Mouse (Mus musculus) hindbrain, embryonic 12.5 days (tissue): ENCODE data around the gene Kcnn4. TPM values are rescaled to one million over a fixed set of nuclear protein-coding genes. Genes with fewer than 3 reads are reported as not detected.

ENCODE experiments used
- microRNA-seq: library from miRNA; unstranded; fragments of <30 nt; microRNA quantifications from one replicate; pipeline ENCODE4, GENCODE M21; 2017
- polyA plus RNA-seq: library from polyadenylated mRNA; unstranded; fragments of >200 nt; fragmentation: Nextera tagmentation; extraction: Ambion mirVana; gene quantifications from 2 replicates; pipeline ENCODE4 v1.2.1, GENCODE M21; 2016

The Kcnn4 gene
- polyA plus RNA-seq, 1 experiment from 2014 or later: 2.1 TPM

Small RNA genes lying within 50 kb of the gene (microRNA-seq; reads per million reads assigned to microRNA genes)
- not detected for gene Gm27592

Other genes with a start within 250 kb of the Kcnn4 start
- gene Zfp235, start 236.1 kb upstream of the Kcnn4 start, polyA plus RNA-seq: 19.2 TPM in 2 replicates
- 4.8 and 5.2 TPM in 2 replicates for gene Zfp114, start 195.2 kb upstream of the Kcnn4 start, polyA plus RNA-seq
- gene Zfp111, start 158.8 kb upstream of the Kcnn4 start, polyA plus RNA-seq: 9.3 and 10.4 TPM in 2 replicates
- 4.9 and 5.5 TPM in 2 replicates for gene Zfp109, start 132.7 kb upstream of the Kcnn4 start, polyA plus RNA-seq
- gene Zfp108, start 115.5 kb upstream of the Kcnn4 start, polyA plus RNA-seq: 4.4 and 5.4 TPM in 2 replicates
- 7.3 and 8.7 TPM in 2 replicates for gene Zfp93, start 99.8 kb upstream of the Kcnn4 start, polyA plus RNA-seq
- 45.0 and 46.4 TPM in 2 replicates for gene Zfp61, start 69.0 kb upstream of the Kcnn4 start, polyA plus RNA-seq
- 15.6 and 18.2 TPM in 2 replicates for gene Zfp94, start 53.6 kb upstream of the Kcnn4 start, polyA plus RNA-seq
- not detected in 2 replicates for gene Tescl, start 36.3 kb upstream of the Kcnn4 start, polyA plus RNA-seq
- gene Lypd5, start 21.1 kb upstream of the Kcnn4 start, polyA plus RNA-seq: not detected in 2 replicates
- gene Smg9, start 29.4 kb downstream of the Kcnn4 start, polyA plus RNA-seq: 28.9 and 29.5 TPM in 2 replicates
- not detected in 2 replicates for gene Irgc1, start 82.0 kb downstream of the Kcnn4 start, polyA plus RNA-seq
- 0.59 and 0.95 TPM in 2 replicates for gene Plaur, start 92.2 kb downstream of the Kcnn4 start, polyA plus RNA-seq
- 41.3 and 42.3 TPM in 2 replicates for gene Cadm4, start 111.8 kb downstream of the Kcnn4 start, polyA plus RNA-seq
- gene Zfp428, start 136.7 kb downstream of the Kcnn4 start, polyA plus RNA-seq: 155 and 160 TPM in 2 replicates
- gene AC161166.1, start 142.2 kb downstream of the Kcnn4 start, polyA plus RNA-seq: 1.9 TPM in 2 replicates
- 29.0 and 34.1 TPM in 2 replicates for gene Irgq, start 160.4 kb downstream of the Kcnn4 start, polyA plus RNA-seq
- not detected in 2 replicates for gene Pinlyp, start 175.9 kb downstream of the Kcnn4 start, polyA plus RNA-seq
- 75.9 and 87.9 TPM in 2 replicates for gene Xrcc1, start 176.0 kb downstream of the Kcnn4 start, polyA plus RNA-seq
- gene Ethe1, start 217.3 kb downstream of the Kcnn4 start, polyA plus RNA-seq: 14.2 and 15.4 TPM in 2 replicates
- 5.1 and 5.5 TPM in 2 replicates for gene Zfp575, start 217.4 kb downstream of the Kcnn4 start, polyA plus RNA-seq
- gene Phldb3, start 240.5 kb downstream of the Kcnn4 start, polyA plus RNA-seq: 0.09 TPM in 1 of 2 replicates, not detected in the other